Mouse (Mus musculus) left cerebral cortex, postnatal 10 days (tissue): ENCODE measurements around the gene Cd28. TPM values are rescaled to one million over a fixed set of nuclear protein-coding genes. Genes with fewer than 3 reads are reported as not detected.
"Not testable (repeated sequence)": the region's sequence is repeated elsewhere in the genome, so short reads cannot be mapped to it uniquely, and the experiment has no call there.

Experiments
- DNase-seq, 2 experiments: peaks; one replicate each; pipeline ENCODE4 v3.0.0; 2021 to 2022; ENCODE audit warnings: low spot score in 2 of 2, mixed read lengths in 1 of 2; ENCODE audit errors: extremely low spot score in 1 of 2
- intact Hi-C: fragments of 180-260 bp; cut with DNase I; formaldehyde crosslinking; loops from one replicate; pipeline ENCODE4 v1.15.1; 2025
- total RNA-seq, 2 experiments: library from RNA; stranded (reverse); gene quantifications; 2 replicates each; pipeline ENCODE4 v1.2.3; 2021

Gene Cd28
- total RNA-seq, 2 experiments from 2014 or later = 0.21 to 0.77 TPM

DNA sequence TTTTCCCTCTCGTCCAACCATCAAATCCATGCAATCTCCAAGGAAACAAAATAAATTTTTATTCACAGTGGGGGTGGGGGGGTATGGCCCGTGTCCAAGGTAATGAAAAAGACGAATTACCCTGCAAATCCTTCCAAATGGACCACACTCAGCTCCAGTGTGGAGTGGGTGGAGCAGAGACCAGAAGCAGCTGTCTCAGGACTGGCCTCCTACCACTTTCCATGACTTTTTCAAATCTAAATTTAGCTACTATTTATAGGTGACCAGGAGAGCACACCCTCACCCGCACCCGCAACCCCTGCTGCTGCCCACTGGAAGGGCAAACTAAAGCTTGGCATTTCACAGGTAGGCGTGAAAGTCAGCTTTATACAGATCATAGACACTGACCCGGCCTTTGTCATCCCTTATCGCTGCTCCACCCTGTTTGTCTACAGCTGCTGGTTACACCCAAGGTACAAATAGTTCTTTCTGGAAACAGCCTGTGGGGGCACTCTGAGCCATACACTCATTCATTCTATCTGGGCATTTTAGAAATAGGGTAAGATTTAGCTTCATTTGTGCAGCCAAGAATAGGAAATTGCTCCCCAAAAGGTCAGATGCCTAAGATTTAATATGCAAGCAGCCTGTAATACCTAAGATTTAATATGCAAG lies 62.0 kb downstream of the Cd28 start:
- intact Hi-C loops = no loop called here

DNA sequence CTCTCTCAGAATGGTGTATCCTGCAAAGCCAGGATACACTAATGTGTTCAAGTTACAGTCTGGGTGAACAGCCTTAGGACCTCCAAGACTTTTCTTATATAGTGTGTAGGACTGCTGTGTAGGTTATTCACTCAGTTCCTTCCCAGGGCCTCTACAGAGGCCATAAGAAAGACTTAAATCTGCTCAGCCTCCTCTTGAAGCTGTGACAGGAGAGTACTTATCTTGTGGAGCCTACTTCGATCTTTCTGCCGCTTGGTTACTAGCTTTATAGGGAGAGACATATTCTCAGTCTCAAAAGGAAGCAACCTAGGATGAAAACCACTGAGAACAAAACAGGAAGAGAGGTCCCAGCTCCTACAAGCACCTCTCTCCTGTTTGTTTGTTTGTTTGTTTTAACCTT lies 62.6 kb downstream of the Cd28 start:
- no peak for DNase-seq
- intact Hi-C loops = no loop called here

More for the DNA sequence above, 62.0 kb downstream of the Cd28 start:
- DNase-seq = no peak

DNA sequence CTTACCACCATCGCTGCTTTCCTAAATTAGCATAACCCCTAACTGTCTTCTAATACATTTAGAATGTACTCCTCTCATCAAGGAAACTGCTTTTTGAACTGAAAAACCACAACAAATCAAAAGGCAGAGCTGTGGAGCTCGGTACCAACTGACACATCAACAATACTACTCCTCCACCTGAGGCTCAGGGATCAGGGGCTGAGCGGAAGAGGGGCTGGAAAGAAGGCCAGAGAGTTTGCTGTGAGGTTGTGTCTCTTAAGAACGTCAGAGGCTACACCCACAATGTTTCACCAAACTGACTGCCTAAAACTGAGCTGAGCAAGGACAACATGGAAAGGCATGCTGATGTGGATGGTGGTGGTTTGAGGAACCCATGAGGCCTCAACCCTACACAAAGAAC lies 65.1 kb downstream of the Cd28 start:
- intact Hi-C loops = loop anchor here (1.0 kb wide), 1 partner anchor 11 kb away; no protein-coding TSS in a partner anchor
- DNase-seq = no peak

GRCm38 (mm10) chr1:60793717-60794116 lies 77.1 kb downstream of the Cd28 start:
- no peak for DNase-seq

GRCm38 (mm10) chr1:60795677-60796205 lies 79.1 kb downstream of the Cd28 start:
- DNase-seq = no peak
- intact Hi-C loops = no loop called here

More at GRCm38 (mm10) chr1:60793717-60794116, 77.1 kb downstream of the Cd28 start:
- intact Hi-C loops = no loop called here

DNA sequence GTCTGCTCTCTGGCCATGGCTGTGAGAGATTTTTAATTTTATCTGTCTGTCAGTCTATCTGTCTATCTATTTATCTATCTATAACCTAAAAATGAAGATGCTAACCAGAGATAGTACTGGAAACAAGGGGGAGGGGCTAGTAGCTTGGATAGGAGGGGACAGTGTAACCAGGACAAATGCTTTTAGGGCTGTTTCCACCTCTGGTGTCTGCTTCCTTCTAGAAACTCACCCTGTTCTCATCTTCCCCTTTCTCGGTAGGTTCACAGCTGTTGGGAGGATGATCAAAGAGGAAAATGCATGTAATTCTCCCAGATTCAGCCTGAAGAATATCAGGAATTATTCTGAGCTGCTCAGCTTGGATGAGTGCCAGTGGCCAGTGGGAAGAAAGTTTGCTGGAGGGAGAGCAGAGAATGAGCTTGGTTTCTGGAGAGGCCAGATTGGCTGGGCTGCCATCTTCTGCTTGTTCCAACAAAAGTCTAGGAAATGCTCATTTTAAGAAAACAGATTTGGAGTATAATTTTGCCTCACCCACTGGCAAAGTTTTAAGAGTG lies 83.3 kb downstream of the Cd28 start:
- peak in 1 of 2 experiments; percentile 55 for DNase-seq
- intact Hi-C loops = no loop called here

- intact Hi-C loops = no loop called here
- no peak for DNase-seq
These were observed 84.6 kb downstream of the Cd28 start for GRCm38 (mm10) chr1:60801210-60801671.

DNA sequence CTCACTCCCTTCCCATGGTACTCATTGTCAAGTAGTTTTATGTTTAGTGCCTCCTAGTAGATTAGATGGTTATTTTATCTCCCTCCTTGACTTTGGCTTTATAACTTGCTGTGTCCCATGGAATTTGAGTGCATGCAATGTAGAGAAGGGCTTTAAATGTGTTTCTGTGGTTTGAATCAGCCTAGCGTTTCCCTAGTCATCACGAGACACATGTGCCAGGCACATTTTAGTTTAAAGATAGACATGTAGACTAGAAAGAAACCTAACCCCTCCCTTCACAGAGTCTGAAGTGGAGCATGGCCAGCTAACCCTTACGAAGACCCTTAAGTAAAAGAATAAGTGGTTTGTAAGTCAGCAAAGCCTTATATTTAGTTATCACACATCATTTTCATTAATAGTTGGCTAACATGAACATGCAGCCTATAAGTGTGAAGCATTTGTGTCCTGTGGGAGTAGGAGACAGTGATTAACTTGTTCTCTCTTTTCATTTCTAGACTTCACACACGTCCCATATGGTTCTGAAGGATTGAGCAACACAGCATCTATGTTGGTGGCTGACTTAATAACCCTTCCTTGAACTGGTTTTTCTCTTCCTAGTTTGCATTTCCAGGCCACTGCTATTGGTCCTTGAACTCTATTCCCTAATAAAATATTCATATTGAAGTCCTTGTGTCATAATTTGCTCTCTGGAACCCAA lies 86.7 kb downstream of the Cd28 start:
- DNase-seq = no peak
- intact Hi-C loops = no loop called here

GRCm38 (mm10) chr1:60803825-60804696 lies 87.5 kb downstream of the Cd28 start:
- no peak for DNase-seq
- intact Hi-C loops = no loop called here

DNA sequence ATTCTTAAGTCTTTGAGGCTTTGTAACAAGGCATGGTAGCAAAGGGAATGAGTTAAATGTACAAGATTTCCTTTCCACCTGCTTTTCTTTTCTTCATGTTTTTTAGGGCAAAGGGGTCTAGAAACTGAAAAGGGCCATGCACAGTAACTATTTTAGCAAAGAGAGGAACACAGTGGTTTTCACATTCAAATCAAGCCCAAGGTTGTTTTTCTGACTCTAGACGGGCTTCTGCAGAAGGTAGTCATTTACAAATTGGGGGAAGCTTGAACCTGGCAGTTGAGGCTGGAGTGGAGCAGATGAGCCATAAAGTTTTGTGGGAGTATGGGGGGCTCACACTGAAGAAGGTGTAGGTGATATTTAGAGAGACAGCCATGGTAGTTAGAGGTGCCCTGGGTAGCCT lies 88.6 kb downstream of the Cd28 start:
- DNase-seq = no peak
- intact Hi-C loops = no loop called here

DNA sequence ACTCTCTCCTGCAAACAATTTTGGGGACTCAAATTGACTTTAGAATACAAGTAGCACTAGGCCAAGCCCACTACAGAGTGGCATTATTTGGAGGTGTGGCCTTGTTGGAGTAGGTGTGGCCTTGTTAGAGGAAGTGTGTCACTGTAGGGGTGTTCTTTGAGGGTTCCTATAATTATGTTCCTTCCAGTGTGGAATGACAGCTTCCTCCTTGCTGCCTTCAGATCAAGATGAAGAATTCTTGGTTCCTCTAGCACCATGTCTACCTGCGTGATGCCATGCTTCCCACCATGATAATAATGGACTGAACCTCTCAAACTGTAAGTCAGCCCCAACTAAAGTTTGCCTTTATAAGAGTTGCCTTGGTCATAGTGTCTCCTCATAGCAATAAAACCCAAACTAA lies 91.1 kb downstream of the Cd28 start:
- intact Hi-C loops = no loop called here
- no peak for DNase-seq

DNA sequence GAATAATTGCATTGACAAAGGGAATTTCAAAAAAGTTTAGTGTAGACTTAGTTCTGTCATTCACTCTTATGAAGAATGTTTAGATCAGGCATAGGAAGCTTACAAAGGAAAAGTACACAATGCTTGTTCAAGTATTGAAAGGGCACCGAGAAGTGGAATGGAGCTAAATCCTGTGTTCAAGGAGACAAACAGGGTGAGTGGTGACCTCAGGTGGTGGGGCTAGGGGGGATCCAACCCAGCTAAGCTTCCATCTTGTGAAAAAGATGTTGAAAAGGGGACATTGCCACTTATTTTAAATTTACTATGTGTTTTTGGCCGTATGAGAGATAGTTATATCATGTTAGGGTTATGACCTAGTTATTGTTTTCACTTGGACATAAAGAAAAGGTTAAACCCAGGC lies 91.9 kb downstream of the Cd28 start:
- intact Hi-C loops = no loop called here
- no peak for DNase-seq

DNA sequence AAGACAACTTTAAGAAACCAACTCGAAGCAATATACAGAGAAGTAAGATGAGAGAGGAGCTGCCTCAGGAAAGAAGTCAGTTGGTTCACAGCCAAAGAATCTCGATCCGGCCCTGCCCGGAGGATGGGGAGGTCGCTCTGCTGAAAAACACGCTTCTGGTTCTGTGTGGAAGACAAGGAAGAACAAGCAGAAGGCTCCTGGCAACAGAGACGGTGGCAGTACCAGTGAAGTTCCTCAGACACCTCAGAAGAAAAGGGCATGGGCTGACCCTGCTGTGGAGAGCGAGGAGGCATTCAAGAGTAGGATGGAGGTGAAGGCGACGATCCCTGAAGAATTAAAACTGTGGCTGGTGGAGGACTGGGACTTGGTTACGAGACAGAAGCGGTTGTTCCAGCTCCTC lies 92.6 kb downstream of the Cd28 start:
- DNase-seq = no peak
- intact Hi-C loops = no loop called here

GRCm38 (mm10) chr1:60810821-60811220 lies 94.2 kb downstream of the Cd28 start:
- no peak for DNase-seq
- intact Hi-C loops = no loop called here

DNA sequence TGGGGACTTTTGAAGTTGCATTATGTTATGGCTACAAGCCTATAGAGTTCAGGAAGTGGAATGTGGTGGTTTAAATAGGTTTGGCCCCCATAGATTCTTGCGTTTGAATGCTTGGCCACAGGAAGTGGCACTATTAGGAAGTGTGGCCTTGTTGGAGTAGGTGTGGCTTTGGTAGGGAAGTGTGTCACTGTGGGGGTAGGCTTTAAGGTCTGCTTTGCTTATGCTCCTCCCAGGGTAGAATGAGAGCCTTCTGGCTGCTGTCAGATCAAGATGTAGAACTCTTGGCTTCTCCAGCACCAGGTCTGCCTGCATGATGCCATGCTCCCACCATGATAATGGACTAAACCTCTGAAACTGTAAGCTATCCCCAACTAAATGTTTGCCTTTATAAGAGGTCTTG lies 95.4 kb downstream of the Cd28 start:
- no peak for DNase-seq
- intact Hi-C loops = no loop called here

DNA sequence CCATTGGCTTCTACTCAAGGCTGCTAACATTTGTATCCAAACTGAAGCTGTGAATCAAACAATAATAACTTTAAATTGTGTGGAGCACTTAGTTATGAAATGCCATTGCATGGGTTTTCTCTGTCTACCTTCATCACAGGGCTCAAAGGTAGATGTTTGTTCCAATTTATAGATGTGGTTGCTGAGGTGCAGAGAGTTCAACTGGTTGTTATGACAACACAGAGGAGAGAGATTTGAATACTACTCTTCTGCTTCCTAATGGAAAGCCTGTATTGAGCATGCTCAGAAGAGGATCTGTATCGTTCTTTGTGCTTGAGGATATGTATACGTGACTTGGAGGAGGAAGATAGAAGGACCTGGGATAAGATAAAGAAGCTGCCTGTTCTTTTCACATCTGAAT lies 96.8 kb downstream of the Cd28 start:
- intact Hi-C loops = no loop called here
- DNase-seq = no peak

- intact Hi-C loops = no loop called here
- DNase-seq = no peak
These were observed 99.3 kb downstream of the Cd28 start for GRCm38 (mm10) chr1:60815912-60816311.

- DNase-seq, intact Hi-C loops: not testable (repeated sequence)
These were observed 101.9 kb downstream of the Cd28 start for GRCm38 (mm10) chr1:60818491-60818890.

- no peak for DNase-seq
- intact Hi-C loops = loop anchor here (10.0 kb wide), 1 partner anchor 255 kb away; the partner anchor contains the start of gene Raph1
These were observed 103.4 kb downstream of the Cd28 start for GRCm38 (mm10) chr1:60819993-60820392.
